Mouse (Mus musculus) limb, embryonic 14.5 days (tissue): ENCODE results near the gene Fam178b. TPM values are rescaled to one million over a fixed set of nuclear protein-coding genes. Genes with fewer than 3 reads are reported as not detected.
A peak's percentile ranks its signal among the peaks of the same experiment; 100 is the strongest.

Experiments
- ATAC-seq: fragments of 200-750 bp; cut with Nextera tagmentation; 2 replicates; pipeline ENCODE4 v1.8.0; 2017; ENCODE audit warnings: low read depth, moderate number of reproducible peaks, moderate TSS enrichment; ENCODE audit not compliant: low FRiP score
- DNase-seq: peaks from one replicate; pipeline ENCODE4 v3.0.0-alpha.2; 2015; ENCODE audit warnings: low spot score
- H3K27ac ChIP-seq: fragments of 300-500 bp; sonication (generic); replicated peaks from 2 replicates; pipeline ENCODE4 v1.5.1; 2014; ENCODE audit warnings: low read depth, mild to moderate bottlenecking, low read length, moderate library complexity, mixed read lengths
- H3K27me3 ChIP-seq: fragments of 300-500 bp; sonication (generic); 2 replicates; pipeline ENCODE4 v1.6.1; 2014; ENCODE audit warnings: low read length, mixed read lengths; ENCODE audit not compliant: control insufficient read depth, insufficient read depth
- H3K36me3 ChIP-seq: fragments of 300-500 bp; sonication (generic); 2 replicates; pipeline ENCODE4 v1.6.1; 2014; ENCODE audit warnings: mild to moderate bottlenecking, low read length, moderate library complexity, mixed read lengths; ENCODE audit not compliant: control insufficient read depth, insufficient read depth
- H3K4me1 ChIP-seq: fragments of 300-500 bp; sonication (generic); 2 replicates; pipeline ENCODE4 v1.6.1; 2014; ENCODE audit warnings: antibody characterized with exemption, low read length, mixed read lengths; ENCODE audit not compliant: control insufficient read depth, insufficient read depth
- H3K4me2 ChIP-seq: fragments of 300-500 bp; sonication (generic); replicated peaks from 2 replicates; pipeline ENCODE4 v1.6.1; 2014; ENCODE audit warnings: low read depth, mild to moderate bottlenecking, low read length, moderate library complexity; ENCODE audit not compliant: severe bottlenecking
- H3K4me3 ChIP-seq: fragments of 300-500 bp; sonication (generic); replicated peaks from 2 replicates; pipeline ENCODE4 v1.5.1; 2014; ENCODE audit warnings: low read length
- H3K9ac ChIP-seq: fragments of 300-500 bp; sonication (generic); 2 replicates; pipeline ENCODE4 v1.6.1; 2014; ENCODE audit warnings: mild to moderate bottlenecking, low read depth, low read length, moderate library complexity; ENCODE audit not compliant: severe bottlenecking
- H3K9me3 ChIP-seq: fragments of 300-500 bp; sonication (generic); 2 replicates; pipeline ENCODE4 v1.6.1; 2016; ENCODE audit warnings: low read length; ENCODE audit not compliant: control insufficient read depth
- POLR2A ChIP-seq: fragments of 200-500 bp; IDR thresholded peaks from 2 replicates; pipeline ENCODE4 v1.8.0; 2012; ENCODE audit warnings: inconsistent platforms, mild to moderate bottlenecking, moderate library complexity, borderline replicate concordance; ENCODE audit not compliant: insufficient read depth, insufficient read length; ENCODE audit errors: extremely low read depth
- WGBS: fragments of 180-500 bp; shearing (Covaris S2); extraction: QIAGEN DNeasy Blood & Tissue Kit; methylation state at CpG from one replicate; pipeline ENCODE4 v1.1.7; 2014; 5-methylcytosine and 5-hydroxymethylcytosine counted together
- polyA plus RNA-seq, 2 experiments: library from polyadenylated mRNA; depleted of rRNA in 1 of 2; stranded (reverse) in 1 of 2; unstranded in 1 of 2; fragments of >200 nt; fragmentation: Nextera tagmentation in 1 of 2; extraction: Ambion mirVana in 1 of 2; gene quantifications; 2 replicates each; pipeline versions ENCODE4 v1.2.1 to v1.2.3; 2012 to 2014

Fam178b gene
- polyA plus RNA-seq, 2 experiments, result 0.67 to 1.5 TPM

DNA sequence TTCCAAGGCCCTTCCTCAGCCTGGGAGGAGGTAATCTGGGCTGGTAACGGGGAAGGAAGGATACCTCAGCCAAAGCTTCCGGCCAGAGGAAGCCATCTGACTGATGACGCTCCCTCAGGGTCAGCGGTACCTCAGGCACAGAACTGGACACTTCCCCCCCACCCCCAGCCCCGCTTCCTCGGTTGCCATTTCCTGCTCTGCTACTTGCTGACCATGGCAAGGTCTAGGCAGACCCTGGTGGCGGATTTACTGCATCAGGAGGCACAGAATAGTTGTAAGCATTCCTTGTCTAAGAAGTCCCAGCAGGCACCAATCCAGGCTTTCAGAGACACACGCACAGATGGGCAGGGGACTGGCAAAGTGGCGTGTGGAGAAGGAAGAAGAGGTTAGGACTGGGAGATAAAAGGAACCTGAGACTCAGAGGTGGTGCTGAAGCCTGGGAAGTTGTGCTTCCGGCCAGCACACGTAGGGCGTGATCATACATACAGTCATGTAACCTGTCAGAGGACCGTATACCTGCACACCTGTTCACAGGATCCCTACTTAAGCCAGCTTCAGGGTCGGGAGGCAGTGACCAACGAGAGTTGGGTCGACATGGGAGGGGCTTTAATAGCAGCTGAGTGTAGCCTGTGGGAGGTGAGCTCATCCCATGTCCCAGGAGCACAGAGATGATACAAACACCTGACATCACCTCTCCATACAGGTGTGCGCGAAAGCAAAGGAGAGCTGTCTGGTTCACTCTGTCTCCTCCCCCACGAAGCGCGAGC lies 128.2 kb downstream of the Fam178b start:
- 66% methylated on average over 21 of the region's 21 CpGs for WGBS
- no peak for DNase-seq
- peaks cover 29% of the 10 kb centered on the region for H3K4me1 ChIP-seq
- peaks cover 56% of the 10 kb centered on the region for H3K36me3 ChIP-seq
- ATAC-seq, result no peak
- H3K9me3 ChIP-seq, result no peaks in the 10 kb centered on the region
- peak overlapping the region; percentile 96; the same call in 1 of the 2 replicates for H3K9ac ChIP-seq
- H3K27ac ChIP-seq, result peak overlapping the region; percentile 99; the same call in 1 of the 2 replicates
- peak overlapping the region; percentile 96 for H3K4me3 ChIP-seq
- no peak for TF ChIP-seq POLR2A
- peak overlapping the region; percentile 96 for H3K4me2 ChIP-seq
- H3K27me3 ChIP-seq, result no peaks in the 10 kb centered on the region

DNA sequence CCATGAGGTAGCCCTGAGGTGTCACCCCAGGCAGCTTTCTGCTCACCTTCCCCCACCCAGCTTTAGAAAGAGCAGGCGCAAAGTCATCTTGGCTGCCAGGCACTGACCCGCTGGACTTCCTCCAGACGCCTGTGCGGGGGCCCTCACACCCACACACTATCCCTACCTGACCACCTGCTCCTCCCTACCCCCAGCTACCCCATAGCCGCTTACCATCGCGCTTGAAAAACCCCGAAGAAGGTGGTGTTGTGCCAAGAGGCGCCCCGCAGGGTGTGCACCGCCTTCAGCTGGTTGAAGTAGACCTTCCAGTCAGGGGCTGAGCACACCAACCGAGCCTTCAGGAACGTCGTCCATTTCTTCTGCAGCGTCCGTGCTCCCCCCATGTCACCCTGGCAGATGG lies 130.5 kb downstream of the Fam178b start:
- no peak for ATAC-seq
- no peak overlapping the region for H3K4me2 ChIP-seq
- H3K9me3 ChIP-seq, result no peaks in the 10 kb centered on the region
- 93% methylated on average over 16 of the region's 16 CpGs for WGBS
- H3K4me3 ChIP-seq, result no peak overlapping the region
- H3K9ac ChIP-seq, result no peak overlapping the region
- peaks cover 30% of the 10 kb centered on the region for H3K4me1 ChIP-seq
- TF ChIP-seq POLR2A, result no peak
- H3K27me3 ChIP-seq, result no peaks in the 10 kb centered on the region
- DNase-seq, result no peak
- H3K27ac ChIP-seq, result no peak overlapping the region
- peaks cover 72% of the 10 kb centered on the region for H3K36me3 ChIP-seq

DNA sequence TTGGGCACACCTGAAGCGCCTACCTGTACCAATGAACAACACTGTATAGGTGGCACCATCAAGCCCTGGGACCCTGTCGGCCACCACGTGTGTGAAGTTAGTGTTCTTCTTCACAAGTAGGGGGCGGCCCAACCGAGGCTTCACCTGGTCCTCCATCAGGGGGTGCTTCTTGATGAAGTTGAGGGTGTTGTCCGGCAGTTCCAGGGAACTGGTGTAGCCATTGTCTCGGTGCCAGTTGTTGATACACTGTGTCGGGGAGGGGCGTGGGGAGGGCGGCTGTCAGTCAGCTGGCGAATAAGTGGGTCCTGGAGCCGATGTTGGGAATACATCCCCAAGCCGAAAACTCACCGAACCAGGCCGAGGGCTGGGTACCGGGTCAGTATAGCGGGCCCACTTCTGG lies 131.1 kb downstream of the Fam178b start:
- Histone ChIP-seq H3K36me3 (peaks cover 72% of the 10 kb centered on the region), H3K27ac (no peak overlapping the region), H3K4me2 (no peak overlapping the region), H3K9me3 (no peaks in the 10 kb centered on the region), H3K27me3 (no peaks in the 10 kb centered on the region), H3K4me3 (no peak overlapping the region), H3K4me1 (peaks cover 32% of the 10 kb centered on the region), H3K9ac (no peak overlapping the region; the same call in 1 of the 2 replicates)
- WGBS, result 86% methylated on average over 17 of the region's 17 CpGs
- no peak for DNase-seq
- ATAC-seq, result no peak
- TF ChIP-seq POLR2A, result no peak

DNA sequence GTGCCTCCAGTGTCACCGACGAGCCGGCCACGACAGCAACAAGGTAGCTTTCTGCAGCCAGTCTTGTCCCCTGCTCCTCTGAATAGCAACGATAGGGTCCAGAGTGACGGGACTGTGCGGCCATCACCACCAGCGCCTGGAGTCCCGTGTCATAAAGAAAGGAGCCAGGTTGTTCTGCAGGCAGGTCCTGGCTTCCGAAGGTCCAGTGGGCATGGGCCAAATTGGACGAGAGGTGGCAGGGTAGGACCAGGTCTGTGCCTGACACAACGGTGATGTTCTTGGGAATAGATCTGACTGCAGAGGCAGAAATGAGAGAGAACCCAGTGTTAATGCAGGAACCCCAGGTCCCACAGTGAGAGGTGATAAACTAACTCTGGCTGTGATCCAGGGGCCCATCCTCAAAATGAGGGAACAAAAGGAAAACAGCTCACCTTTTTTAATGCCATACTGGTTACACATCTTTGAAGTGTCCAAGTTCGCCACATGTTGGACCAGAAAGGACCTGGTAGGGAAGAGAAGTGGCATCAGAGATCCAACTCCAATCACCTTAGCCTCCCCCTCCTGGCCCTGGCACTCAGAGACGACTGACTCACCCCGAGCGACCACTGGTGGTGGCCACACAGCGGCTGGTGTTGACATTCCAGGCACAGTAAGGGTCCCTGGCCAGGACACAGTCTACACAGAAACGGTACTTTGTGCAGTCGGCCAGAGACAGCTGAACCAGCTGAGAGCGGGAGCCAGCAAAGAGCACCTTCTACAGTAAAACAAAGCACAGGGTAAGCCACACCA lies 132.7 kb downstream of the Fam178b start:
- H3K36me3 ChIP-seq, result peaks cover 69% of the 10 kb centered on the region
- no peak overlapping the region for H3K9ac ChIP-seq
- no peak overlapping the region for H3K4me2 ChIP-seq
- WGBS, result 82% methylated on average over 20 of the region's 20 CpGs
- no peaks in the 10 kb centered on the region for H3K9me3 ChIP-seq
- no peak for DNase-seq
- H3K27me3 ChIP-seq, result no peaks in the 10 kb centered on the region
- TF ChIP-seq POLR2A, result no peak
- peaks cover 25% of the 10 kb centered on the region for H3K4me1 ChIP-seq
- ATAC-seq, result no peak
- H3K4me3 ChIP-seq, result no peak overlapping the region
- H3K27ac ChIP-seq, result no peak overlapping the region

DNA sequence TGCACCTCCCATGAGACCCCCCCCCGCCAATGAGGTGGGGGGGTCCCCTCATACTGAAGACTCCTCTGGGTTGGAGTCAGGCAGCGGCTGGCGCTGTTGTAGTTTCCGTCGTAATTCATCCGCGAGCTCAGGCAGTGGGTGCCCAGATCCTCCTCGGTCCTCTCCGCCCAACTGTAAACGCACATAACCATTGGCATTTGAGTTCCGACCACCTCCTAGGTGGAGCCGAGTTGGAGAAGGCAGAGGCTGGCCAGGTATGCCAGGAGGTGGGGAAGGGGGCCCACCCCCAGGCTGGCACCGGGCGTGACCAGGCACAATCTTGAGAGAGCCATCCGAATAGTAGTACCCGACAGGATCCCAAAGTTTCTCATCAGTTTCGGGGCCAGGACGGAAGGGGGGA lies 133.5 kb downstream of the Fam178b start:
- Histone ChIP-seq H3K27ac (0 out of 2 replicates have a peak overlapping the region, but pooled peaks have one; percentile 5), H3K27me3 (no peaks in the 10 kb centered on the region), H3K4me2 (no peak overlapping the region), H3K4me3 (no peak overlapping the region), H3K9ac (no peak overlapping the region), H3K9me3 (no peaks in the 10 kb centered on the region), H3K4me1 (peaks cover 19% of the 10 kb centered on the region), H3K36me3 (peaks cover 62% of the 10 kb centered on the region)
- no peak for TF ChIP-seq POLR2A
- DNase-seq (no peak), ATAC-seq (no peak)
- 72% methylated on average over 18 of the region's 18 CpGs for WGBS
